Mouse (Mus musculus): ENCODE results near the gene Josd2. TPM values are rescaled to one million over a fixed set of nuclear protein-coding genes. Genes with fewer than 3 reads are reported as not detected.

Josd2 gene
- polyA plus RNA-seq, 1 experiment from 2014 or later, result 38.8 TPM

DNA sequence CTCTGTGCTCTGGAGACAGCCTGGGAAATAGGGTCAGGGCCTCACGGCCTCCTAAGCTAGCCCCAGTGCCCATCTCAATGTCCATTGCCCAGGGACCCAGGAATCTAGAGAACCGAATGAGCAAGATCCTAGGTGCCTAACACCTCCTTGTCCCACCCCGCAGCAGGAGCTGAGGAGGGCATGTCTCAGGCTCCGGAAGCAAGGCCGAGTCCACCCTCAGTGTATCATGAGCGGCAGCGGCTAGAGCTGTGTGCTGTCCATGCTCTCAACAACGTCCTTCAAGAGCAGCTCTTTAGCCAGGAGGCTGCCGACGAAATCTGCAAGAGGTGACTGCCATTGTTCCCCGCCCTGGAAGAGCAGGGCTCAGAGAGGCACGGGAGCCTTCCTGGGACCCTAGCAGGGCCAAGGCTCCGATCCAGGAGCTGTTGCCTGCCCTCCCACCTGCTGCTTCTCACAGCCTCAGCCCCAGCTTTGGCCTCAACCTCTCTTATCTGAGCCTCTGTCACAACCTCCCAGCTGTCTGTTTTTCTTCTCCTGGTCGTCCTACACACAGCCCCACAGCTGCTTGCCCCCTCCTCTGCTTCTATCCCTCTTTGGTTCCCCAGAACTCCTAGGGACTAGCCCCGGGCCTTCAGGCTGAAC lies 985 bp downstream of the Josd2 start:
- 50% methylated on average over 15 of the region's 15 CpGs for WGBS
- Histone ChIP-seq H3K4me3 (peak overlapping the region; percentile 52), H3K27me3 (replicated peaks) (no peaks in the 10 kb centered on the region), H3K4me2 (peak overlapping the region; percentile 65), H3K36me3 (replicated peaks) (no peaks in the 10 kb centered on the region), H3K4me1 (peaks cover 64% of the 10 kb centered on the region), H3K9me3 (no peaks in the 10 kb centered on the region), H3K27ac (peak overlapping the region; percentile 95), H3K9ac (peak overlapping the region; percentile 55)
- ATAC-seq (replicated peaks), result no peak

DNA sequence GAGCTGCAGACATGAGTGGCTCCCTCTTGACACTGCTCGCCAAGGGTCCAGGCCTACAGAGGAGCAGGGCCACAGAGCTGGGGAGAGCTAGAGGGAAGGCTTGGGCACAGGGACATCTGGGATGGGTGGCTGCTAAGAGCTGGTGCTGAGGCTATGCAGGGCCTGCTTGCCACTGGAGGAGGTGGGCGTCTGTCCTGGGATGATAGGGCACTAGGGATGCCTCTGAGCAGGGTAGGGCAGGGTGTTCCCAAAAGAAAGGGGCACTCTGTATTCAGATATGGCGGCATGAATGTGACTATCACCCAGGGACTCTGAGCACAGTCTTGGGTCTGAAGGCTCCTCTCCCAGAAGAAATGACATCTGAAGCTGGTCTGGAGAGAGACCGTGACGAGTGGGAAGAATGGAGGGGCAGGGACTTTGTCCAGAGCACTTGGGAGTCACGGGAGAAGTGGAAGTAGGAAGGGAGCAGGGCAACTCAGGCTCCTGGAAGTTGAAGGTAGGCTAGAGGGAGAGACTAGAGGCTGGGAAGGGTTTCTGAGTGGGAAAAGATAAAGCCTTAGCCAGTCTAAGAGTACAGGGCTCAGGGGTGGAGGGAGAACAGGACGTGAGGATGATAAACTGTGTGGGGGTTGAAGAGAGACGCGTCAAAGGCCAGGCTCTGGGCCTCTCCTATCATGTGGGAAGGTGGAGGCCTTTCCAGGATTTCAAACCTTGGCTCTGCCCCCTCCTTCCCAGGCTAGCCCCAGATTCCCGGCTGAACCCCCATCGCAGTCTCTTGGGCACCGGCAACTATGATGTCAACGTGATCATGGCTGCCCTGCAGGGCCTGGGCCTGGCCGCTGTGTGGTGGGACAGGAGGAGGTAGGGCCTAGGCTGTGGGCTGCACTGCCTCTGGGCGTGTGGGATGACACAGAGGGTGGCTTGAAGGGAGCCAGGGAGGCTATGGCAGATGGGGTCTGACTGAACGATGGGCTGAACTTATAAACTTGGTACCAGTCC lies 2.2 kb downstream of the Josd2 start:
- no peak overlapping the region for H3K4me2 ChIP-seq

DNA sequence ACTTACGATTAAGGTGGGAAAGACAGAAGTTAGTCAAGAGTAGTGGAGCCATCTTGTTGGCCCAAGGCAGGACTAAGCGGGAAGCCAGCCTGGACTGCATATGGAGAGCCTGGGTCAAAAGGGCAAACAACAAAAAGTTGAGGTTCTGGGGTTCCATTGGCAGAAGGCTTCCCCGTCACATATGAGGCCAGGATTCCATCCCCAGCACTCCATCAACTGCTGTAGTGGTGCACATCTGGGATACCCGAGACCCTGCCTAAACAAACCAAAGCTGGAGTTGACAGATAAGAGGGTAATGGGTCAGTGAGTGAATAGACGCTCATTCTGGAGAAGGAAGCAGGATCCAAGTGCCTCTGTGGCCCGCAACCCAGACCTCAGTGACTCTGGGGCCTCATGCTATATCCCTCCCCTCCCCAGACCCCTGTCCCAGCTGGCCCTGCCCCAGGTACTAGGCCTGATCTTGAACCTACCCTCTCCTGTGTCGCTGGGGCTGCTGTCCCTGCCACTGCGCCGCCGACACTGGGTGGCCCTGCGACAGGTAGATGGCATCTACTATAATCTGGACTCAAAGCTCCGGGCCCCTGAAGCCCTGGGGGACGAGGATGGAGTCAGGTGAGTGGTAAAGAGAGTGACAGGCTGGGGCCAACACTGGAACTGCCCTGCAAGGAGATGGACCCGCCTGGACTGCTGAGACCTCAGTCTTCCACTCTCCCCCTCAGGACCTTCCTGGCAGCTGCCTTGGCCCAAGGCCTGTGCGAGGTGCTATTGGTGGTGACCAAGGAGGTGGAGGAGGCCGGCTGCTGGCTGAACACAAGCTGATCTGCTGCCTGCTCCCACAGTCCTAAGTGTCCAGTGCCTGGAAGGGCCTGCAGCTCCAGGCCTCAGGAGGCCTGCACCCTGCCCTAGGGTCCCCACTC lies 3.2 kb downstream of the Josd2 start:
- Histone ChIP-seq H3K27ac (no peak overlapping the region), H3K9ac (no peak overlapping the region), H3K4me3 (no peak overlapping the region), H3K4me2 (no peak overlapping the region), H3K36me3 (replicated peaks) (no peaks in the 10 kb centered on the region), H3K9me3 (no peaks in the 10 kb centered on the region), H3K4me1 (peaks cover 57% of the 10 kb centered on the region), H3K27me3 (replicated peaks) (no peaks in the 10 kb centered on the region)
- ATAC-seq (replicated peaks), result no peak
- 89% methylated on average over 16 of the region's 16 CpGs for WGBS

More for the DNA sequence above, 2.2 kb downstream of the Josd2 start:
- H3K27ac ChIP-seq, result peak overlapping the region; percentile 95
- H3K4me3 ChIP-seq, result no peak overlapping the region
- no peaks in the 10 kb centered on the region for H3K9me3 ChIP-seq
- no peaks in the 10 kb centered on the region for H3K27me3 ChIP-seq (replicated peaks)
- WGBS, result 91% methylated on average over 16 of the region's 16 CpGs
- no peak for ATAC-seq (replicated peaks)
- H3K4me1 ChIP-seq, result peaks cover 61% of the 10 kb centered on the region
- H3K9ac ChIP-seq, result no peak overlapping the region
- H3K36me3 ChIP-seq (replicated peaks), result no peaks in the 10 kb centered on the region

DNA sequence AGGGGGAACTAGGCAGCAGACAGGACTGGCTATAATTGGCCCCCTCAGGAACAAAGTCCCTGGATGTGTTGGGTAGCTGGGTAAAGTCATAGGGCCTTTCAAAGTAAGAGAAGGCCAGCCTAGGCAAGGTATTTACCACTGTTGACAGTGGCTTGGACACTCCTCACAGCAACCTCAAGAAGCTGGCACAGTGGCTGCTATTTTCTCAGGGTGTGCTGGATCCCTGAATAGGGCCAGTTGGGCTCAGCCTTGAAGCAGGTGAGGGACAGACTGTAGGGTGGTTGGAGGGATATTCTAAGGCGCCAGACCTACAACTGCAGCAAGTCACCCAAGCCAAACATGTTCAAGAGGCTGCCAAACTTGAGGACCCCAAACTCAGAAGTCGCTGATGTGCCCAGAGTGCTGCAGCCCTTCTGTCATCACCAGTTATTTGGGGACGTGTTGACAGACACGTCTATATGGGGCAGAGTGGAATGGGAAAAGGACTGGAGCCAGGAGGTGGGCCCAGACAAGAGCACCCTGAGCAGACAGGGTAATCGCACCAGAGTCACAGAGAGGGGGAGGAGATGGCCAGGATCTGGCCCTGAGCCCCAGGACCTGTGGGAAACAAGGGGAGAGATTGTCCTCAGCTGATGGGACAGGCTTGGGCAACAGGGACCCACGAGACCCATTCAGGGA lies 4.2 kb downstream of the Josd2 start:
- H3K4me3 ChIP-seq, result no peak overlapping the region
- 47% methylated on average over 6 of the region's 6 CpGs for WGBS
- H3K4me2 ChIP-seq, result no peak overlapping the region
- H3K36me3 ChIP-seq (replicated peaks), result no peaks in the 10 kb centered on the region
- no peaks in the 10 kb centered on the region for H3K9me3 ChIP-seq
- no peak for ATAC-seq (replicated peaks)
- H3K9ac ChIP-seq, result no peak overlapping the region
- no peaks in the 10 kb centered on the region for H3K27me3 ChIP-seq (replicated peaks)
- peaks cover 48% of the 10 kb centered on the region for H3K4me1 ChIP-seq
- no peak overlapping the region for H3K27ac ChIP-seq

DNA sequence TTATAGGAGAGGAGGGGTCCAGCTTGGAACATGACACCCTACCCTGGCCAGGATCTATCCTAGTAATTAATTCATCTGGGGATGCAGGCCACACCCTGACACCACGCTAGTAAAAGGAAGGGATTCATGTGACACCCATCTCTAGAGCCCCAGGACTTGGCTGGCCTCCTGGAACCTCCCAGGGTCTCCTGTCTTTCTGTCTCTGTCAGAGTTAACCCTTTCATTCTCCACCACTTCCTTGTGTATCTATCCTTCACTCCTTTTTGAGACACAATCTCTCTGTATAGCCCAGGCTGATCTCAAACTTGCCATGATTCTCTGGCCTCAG lies 4.7 kb downstream of the Josd2 start:
- Histone ChIP-seq H3K4me2 (no peak overlapping the region), H3K9me3 (no peaks in the 10 kb centered on the region), H3K9ac (peak overlapping the region; percentile 8; the same call in 1 of the 2 replicates), H3K4me3 (no peak overlapping the region), H3K4me1 (peaks cover 43% of the 10 kb centered on the region), H3K27ac (no peak overlapping the region), H3K27me3 (replicated peaks) (no peaks in the 10 kb centered on the region), H3K36me3 (replicated peaks) (no peaks in the 10 kb centered on the region)
- WGBS, result 25% methylated on average over 1 of the region's 1 CpGs
- no peak for ATAC-seq (replicated peaks)

DNA sequence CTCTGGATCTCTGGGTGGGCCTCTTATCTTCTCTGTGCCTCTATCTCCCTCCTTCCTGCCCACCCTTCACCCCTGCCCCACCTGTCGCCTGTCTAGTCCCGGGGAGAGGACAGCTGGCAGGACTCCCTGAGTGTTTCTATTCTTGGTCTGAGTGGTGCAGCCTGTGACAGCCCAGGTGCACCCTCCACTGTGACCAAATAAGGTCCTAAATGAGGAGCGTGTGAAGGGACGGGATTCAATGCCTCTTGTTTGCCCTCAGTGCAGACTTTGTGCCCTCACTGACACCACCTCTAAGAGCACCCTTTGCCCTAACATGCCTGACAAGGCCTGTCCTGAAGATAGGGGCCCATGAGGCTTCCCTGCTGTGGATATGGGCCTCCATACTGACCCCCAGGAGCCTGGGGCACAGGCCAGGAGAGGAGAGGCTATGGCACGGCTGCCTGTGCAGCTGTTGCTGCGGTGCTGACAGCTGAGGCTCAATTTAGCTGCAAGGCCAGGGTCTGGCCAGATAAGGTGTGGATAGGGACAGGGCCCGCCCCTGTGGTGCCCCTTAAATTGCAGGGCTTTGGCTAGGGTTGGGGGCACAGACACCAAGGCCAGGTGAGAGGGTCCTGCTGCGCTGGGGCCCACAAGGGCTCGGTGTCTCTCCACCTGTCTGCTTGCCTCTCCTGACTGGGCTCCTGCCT lies 5.3 kb downstream of the Josd2 start:
- H3K36me3 ChIP-seq (replicated peaks), result no peaks in the 10 kb centered on the region
- ATAC-seq (replicated peaks), result no peak
- WGBS, result 55% methylated on average over 9 of the region's 9 CpGs
- H3K4me3 ChIP-seq, result no peak overlapping the region
- H3K4me1 ChIP-seq, result peaks cover 42% of the 10 kb centered on the region
- peak overlapping the region; percentile 8 for H3K9ac ChIP-seq
- H3K27ac ChIP-seq, result no peak overlapping the region
- H3K27me3 ChIP-seq (replicated peaks), result 0 out of 2 replicates have a peak, but pooled peaks cover under 1% of the 10 kb centered on the region
- no peak overlapping the region for H3K4me2 ChIP-seq
- no peaks in the 10 kb centered on the region for H3K9me3 ChIP-seq

DNA sequence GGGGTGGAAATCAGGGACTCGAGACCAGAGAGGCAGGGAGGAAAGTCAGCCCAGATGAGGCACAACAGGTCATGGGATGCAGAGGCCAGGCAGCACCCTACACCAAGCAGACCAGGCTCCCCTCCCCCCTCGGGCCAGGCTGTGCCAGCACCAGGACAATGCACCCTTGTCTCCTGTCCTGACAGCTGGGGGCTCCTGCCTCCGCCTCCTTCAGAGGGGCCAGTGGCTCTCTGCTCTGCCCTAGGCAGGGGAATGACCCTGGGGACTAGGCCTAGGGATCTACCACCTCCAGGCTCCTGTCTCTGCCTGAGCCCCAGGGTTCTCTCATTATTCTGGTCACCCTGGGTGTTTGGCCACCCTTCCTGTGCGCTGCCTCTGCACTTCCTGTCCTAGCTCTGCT lies 6.6 kb downstream of the Josd2 start:
- 10% methylated on average over 4 of the region's 4 CpGs for WGBS
- Histone ChIP-seq H3K9me3 (no peaks in the 10 kb centered on the region), H3K36me3 (replicated peaks) (no peaks in the 10 kb centered on the region), H3K4me1 (peaks cover 30% of the 10 kb centered on the region), H3K27ac (peak overlapping the region; percentile 58), H3K27me3 (replicated peaks) (peaks cover 5% of the 10 kb centered on the region; the same call in 1 of the 2 replicates), H3K9ac (no peak overlapping the region), H3K4me2 (no peak overlapping the region), H3K4me3 (no peak overlapping the region)
- peak; percentile 67 for ATAC-seq (replicated peaks)

DNA sequence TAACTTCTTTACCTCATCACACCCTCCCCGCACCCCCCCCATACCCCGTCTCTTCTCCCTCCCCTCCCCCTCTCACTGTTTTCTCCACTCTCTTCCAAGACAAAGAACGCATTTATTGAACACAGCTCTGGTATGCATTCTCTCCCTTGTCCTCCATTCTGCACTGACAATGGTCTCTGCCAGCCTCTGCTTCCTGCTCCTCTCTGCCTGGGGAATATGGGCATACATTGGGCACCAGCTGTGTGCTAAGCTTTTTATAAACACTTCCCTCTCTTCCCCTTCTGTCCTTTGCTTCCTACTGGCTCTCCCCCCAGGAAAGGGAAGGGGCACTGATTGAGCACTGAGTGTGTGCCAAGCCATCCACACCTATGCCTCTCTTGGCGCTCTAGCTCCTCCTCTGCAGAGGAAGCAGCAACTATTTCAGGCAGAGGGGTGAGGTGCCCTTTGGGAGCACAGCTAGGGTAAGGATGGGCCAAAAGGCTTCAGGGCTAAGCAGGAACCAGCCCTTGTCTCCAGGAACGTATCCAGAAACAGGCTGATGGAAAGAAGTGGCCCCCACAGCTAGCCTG lies 7.3 kb downstream of the Josd2 start:
- Histone ChIP-seq H3K27ac (peak overlapping the region; percentile 58; the same call in 1 of the 2 replicates), H3K4me3 (no peak overlapping the region), H3K9ac (no peak overlapping the region), H3K4me2 (no peak overlapping the region), H3K4me1 (peaks cover 23% of the 10 kb centered on the region), H3K9me3 (no peaks in the 10 kb centered on the region), H3K27me3 (replicated peaks) (peaks cover 8% of the 10 kb centered on the region; the same call in 1 of the 2 replicates), H3K36me3 (replicated peaks) (no peaks in the 10 kb centered on the region)
- 33% methylated on average over 5 of the region's 5 CpGs for WGBS
- ATAC-seq (replicated peaks), result no peak

DNA sequence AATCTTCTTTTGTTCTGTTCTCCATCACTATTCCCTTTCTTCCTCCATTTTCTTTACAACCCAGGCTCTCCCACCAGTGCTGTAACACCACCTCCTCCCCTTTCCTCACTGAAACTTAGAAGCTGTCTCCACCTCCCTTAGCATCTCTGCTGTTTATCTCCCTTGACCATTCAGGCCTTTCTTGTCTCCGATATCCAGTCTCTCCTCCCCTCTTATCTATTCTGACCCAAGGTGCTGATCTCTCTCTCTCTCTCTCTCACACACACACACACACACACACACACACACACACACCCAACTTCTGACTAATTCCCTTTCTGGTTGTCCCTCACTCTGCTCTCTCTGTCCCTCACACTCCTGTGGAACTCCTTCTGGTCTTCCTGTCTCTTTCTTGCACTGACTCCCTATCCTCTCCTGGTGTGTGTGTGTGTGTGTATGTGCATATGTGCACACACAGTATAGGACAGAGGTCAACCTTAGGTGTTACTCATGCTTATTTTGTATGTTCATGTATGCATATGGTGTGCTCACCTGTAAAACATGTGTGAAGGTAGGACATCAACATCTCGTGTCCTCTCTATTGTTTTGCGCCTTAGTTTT lies 15.2 kb downstream of the Josd2 start:
- H3K27me3 ChIP-seq (replicated peaks), result peaks cover 15% of the 10 kb centered on the region
- no peaks in the 10 kb centered on the region for H3K4me1 ChIP-seq
- no peaks in the 10 kb centered on the region for H3K36me3 ChIP-seq (replicated peaks)
- H3K9ac ChIP-seq, result no peak overlapping the region
- H3K9me3 ChIP-seq, result no peaks in the 10 kb centered on the region
- 72% methylated on average over 3 of the region's 3 CpGs for WGBS
- no peak overlapping the region for H3K4me3 ChIP-seq
- H3K27ac ChIP-seq, result no peak overlapping the region
- no peak overlapping the region for H3K4me2 ChIP-seq
- no peak for ATAC-seq (replicated peaks)

DNA sequence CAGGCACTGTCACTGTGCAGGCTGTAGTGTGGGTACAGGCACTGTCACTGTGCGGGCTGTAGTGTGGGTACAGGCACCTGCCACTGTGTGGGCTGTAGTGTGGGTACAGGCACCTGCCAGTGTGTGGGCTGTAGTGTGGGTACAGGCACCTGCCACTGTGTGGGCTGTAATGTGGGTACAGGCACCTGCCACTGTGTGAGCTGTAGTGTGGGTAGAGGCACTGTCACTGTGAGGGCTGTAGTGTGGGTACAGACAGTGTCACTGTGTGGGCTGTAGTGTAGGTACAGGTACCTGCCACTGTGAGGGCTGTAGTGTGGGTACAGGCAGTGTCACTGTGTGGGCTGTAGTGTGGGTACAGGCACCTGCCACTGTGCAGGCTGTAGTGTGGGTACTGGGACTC lies 16.3 kb downstream of the Josd2 start:
- no peak for ATAC-seq (replicated peaks)
- H3K4me3 ChIP-seq, result no peak overlapping the region
- H3K36me3 ChIP-seq (replicated peaks), result no peaks in the 10 kb centered on the region
- H3K9me3 ChIP-seq, result no peaks in the 10 kb centered on the region
- 100% methylated on average over 1 of the region's 1 CpGs for WGBS
- H3K4me1 ChIP-seq, result no peaks in the 10 kb centered on the region
- H3K27ac ChIP-seq, result no peak overlapping the region
- H3K27me3 ChIP-seq (replicated peaks), result peaks cover 12% of the 10 kb centered on the region
- H3K4me2 ChIP-seq, result no peak overlapping the region
- H3K9ac ChIP-seq, result no peak overlapping the region
